Mouse (Mus musculus): ENCODE data around the gene Rbm15.

DNA sequence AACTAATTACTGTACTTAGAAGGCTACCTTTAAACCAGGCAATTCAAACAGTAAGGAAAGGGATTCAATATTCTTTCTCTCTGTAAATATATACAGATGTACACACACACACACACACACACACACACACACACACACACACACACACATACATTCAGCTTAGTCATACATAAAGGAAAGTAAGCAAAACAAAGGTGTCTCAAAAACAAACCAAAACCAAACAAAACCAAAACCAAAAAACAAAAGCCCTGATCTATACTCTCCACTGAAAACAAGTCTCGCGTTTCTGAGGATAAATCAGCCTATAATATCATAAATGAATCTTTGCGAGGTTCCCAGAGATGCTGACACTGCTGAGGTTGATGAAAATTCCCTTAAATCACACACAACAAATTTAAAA, 16.1 kb downstream of the Rbm15 start:
- TF ChIP-seq CTCF (IDR thresholded peaks at IDR 0.05; ENCODE audit: extremely low read depth, insufficient read depth, insufficient read length, insufficient replicate concordance) (no peak), POLR2A (IDR thresholded peaks at IDR 0.05; ENCODE audit: low read depth, low read length) (no peak)
